Mouse (Mus musculus): ENCODE data around the gene Nxf1. TPM values are rescaled to one million over a fixed set of nuclear protein-coding genes. Genes with fewer than 3 reads are reported as not detected.

Nxf1 gene
- total RNA-seq, 2 experiments from 2014 or later = 37.8 to 41.5 TPM

DNA sequence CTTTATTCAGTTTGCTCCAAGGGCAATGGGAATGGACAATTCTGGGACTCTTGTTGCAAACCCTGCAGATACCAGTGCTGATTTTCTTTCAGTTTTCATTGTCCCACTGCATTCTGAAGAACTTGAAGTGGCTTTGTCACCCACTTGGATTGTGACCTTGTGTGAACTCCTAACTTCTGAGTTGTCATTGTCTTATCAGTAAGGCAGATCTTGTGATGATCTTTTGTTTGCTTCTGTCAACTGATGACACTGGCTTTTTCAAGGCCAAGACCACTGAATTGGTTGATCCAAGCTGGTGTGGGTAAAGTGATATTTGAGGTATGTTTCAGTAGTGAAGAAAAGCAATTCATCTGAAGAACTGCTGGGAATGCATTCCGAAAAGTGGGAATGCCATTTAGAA is 11.5 kb upstream of the Nxf1 start:
- no peak for DNase-seq
- no peak overlapping the region for H3K27ac ChIP-seq
- intact Hi-C loops (cut with DNase I) = no loop called here
- no peak for TF ChIP-seq CTCF (IDR thresholded peaks at IDR 0.05)
- H3K4me3 ChIP-seq = no peak overlapping the region

DNA sequence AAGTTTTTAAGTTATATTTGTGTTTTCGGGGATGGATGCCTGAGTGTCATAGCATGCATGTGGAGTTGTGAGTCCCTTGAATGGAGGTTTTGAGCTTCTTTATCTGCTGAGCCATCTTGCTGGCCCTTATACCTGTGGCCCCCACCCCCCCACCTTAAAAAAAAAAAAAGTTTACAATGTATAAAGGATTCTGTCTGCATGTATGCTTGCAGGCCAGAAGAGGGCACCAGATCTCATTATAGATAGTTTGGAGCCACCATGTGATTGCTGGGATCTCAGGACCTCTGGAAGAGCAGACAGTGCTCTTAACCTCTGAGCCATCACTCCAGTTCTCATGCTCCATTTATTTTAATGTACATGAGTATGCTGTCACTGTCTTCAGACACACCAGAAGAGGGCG is 9.5 kb upstream of the Nxf1 start:
- Histone ChIP-seq H3K4me3 (no peak overlapping the region), H3K27ac (no peak overlapping the region)
- no peak for DNase-seq
- peak; percentile 44; the same call in 1 of the 2 replicates for TF ChIP-seq CTCF (IDR thresholded peaks at IDR 0.05)
- intact Hi-C loops (cut with DNase I) = no loop called here

DNA sequence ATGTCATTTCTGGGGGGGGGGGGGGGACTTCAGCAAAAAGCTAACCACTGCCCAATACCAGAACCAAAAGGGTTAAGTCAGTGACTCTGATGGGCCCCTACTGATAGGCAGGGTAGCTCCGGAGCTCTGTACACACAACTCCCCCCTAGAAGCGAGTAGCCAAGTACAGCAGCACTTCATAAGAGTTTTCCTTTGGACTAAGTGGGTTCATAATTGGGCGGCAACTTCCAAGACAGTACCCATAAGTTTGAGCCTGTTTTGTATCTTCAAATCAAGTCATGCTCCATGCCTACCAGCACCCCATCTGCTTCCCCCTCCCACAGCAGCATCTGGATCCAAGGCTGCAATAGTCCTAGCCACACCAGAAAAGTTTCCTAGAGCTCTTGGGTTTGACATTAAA is 1.2 kb upstream of the Nxf1 start:
- DNase-seq = no peak
- no peak for TF ChIP-seq CTCF (IDR thresholded peaks at IDR 0.05)
- Histone ChIP-seq H3K4me3 (peak overlapping the region; percentile 84), H3K27ac (no peak overlapping the region; the same call in 1 of the 2 replicates)
- intact Hi-C loops (cut with DNase I) = loop anchor here (2.0 kb wide), 1 partner anchor 15 kb away; the partner anchor contains the start of genes 1700092M07Rik and Stx5a

DNA sequence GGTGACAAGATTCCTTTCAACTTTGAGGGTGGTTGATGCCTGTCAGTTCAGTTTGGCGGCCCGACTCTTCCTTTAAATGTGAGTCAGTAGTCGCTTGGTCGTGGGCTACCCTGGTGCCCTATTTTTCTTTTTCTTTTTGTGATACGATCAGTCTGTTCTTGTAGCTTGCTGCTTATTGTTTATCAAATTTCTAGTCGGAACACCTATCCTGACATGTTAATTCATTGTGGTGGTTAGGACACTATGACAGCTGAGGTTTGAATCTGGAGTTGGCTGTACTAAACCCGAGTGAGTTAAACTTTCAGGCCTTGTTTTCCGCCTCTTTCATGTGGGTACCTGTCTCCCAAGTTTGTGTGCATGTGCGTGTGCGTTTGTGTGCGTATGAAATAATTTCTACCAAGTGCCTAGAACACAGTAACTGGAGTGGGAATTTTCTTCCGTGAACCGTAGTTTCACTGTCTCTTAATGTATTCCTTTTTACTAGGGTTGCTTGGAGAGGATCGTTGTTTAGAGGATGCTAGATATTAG is 662 bp downstream of the Nxf1 start:
- Histone ChIP-seq H3K27ac (peak overlapping the region; percentile 97), H3K4me3 (peak overlapping the region; percentile 84)
- intact Hi-C loops (cut with DNase I) = loop anchor here (2.0 kb wide), 1 partner anchor 17 kb away; the partner anchor contains the start of genes 1700092M07Rik and Stx5a
- DNase-seq = no peak
- TF ChIP-seq CTCF (IDR thresholded peaks at IDR 0.05) = no peak

DNA sequence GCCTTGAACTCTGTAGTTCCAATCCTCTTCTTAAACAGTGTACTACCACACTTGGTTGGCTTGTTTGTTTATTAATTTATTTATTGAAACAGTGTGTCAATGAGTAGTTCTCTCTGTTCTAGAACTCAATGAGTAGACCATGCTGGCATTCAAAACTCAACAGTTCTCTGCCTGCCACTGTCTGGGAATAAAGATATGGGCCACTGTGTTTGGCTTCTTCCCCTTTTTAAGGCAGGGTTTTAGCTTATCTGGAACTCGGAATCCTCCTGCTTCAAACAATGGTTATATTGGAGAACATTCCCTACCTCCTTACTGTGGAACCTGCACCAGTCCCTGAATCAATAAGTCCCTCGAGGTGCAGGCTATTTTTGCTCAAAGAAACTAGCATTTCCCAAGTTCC is 2.0 kb downstream of the Nxf1 start:
- DNase-seq = no peak
- Histone ChIP-seq H3K27ac (no peak overlapping the region), H3K4me3 (no peak overlapping the region)
- no peak for TF ChIP-seq CTCF (IDR thresholded peaks at IDR 0.05)
- intact Hi-C loops (cut with DNase I) = no loop called here

DNA sequence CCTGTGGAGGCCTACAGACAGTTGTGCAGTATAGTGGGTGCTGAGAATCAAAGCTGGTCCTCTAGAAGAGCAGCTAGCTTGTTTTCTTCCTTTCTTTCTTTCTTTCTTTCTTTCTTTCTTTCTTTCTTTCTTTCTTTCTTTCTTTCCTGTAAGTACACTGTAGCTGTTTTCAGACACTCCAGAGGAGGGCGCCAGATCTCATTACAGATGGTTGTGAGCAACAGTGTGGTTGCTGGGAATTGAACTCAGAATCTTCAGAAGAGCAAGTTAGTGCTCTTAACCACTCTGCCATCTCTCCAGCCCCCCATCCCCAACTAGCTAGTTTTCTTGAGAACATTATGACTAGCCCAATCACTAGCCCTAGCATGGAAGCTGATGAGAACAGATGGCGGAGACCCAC is 3.9 kb downstream of the Nxf1 start:
- no peak overlapping the region for H3K27ac ChIP-seq
- peak; percentile 24; the same call in 1 of the 2 replicates for TF ChIP-seq CTCF (IDR thresholded peaks at IDR 0.05)
- no peak for DNase-seq
- no peak overlapping the region for H3K4me3 ChIP-seq
- intact Hi-C loops (cut with DNase I) = no loop called here

DNA sequence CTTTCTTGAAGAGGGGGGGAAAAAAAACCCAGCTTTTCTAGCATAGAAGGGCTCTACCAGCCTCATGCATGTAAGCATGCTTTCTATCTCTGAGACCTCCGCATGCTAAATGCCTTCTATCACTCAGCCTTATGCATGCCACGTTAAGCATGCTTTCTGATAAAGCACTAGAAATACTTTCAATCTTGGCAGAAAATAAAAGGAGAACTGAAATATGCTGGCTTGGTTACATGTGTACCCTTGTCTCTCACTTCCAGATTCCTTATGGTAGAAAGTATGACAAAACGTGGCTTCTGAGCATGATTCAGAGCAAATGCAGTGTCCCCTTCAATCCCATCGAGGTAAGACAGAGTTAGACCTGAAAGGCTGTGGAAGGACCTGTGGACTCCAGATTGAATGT is 6.4 kb downstream of the Nxf1 start:
- no peak overlapping the region for H3K4me3 ChIP-seq
- DNase-seq = no peak
- intact Hi-C loops (cut with DNase I) = no loop called here
- H3K27ac ChIP-seq = no peak overlapping the region
- no peak for TF ChIP-seq CTCF (IDR thresholded peaks at IDR 0.05)

DNA sequence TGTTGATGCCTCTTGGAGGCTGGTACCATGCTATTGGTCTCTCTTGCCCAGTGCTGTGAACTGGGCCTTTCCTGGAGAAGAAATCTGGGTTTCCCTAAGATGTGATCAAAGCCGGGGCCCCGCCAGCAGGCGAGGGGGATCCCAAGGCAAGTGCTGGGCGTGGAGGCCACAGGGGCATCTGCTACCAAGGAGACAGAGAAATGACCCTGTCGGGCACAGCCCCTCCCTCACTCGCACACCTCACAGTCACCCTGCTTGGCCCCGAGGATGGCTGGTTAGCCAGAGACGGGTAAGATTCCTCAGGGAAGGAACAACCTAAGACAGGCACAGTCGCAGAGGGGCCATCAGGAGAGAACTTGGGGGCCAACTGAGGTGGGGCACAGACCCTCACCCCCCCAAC is 8.7 kb downstream of the Nxf1 start:
- Histone ChIP-seq H3K4me3 (no peak overlapping the region), H3K27ac (no peak overlapping the region)
- DNase-seq = no peak
- TF ChIP-seq CTCF (IDR thresholded peaks at IDR 0.05) = no peak
- intact Hi-C loops (cut with DNase I) = no loop called here

DNA sequence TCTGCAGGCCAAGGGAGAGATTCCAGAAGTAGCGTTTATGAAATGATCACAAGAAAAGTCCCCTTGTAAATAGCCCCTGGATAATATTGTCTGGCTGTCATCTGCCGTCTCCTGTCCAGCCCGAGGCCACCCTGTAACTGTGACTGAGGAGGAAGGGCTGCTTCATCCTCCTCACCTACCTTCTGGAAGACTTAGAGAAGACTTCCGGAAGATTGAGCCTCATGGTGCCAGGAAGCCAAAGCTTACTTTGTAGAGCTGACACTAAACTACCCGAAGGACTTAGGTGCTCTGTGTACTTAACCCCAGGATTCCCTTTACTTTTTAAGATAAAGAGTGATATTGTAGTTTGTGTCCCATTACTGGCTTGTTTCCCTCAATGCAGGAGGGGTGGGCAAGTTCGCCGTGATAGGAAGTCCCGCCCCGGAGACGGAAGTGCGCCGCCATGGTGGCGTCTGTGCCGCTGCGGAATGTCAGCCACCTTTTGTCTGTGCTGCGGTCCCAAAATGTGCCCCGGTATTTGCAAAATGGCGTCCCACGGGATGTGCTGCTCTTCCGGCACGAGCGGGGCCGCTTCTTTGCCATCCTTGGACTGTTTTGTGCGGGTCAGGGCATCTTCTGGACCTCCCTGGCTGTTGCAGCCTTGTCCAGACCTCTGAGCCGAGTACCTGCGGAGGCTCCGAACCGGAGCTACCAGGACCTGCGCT is 13.8 kb downstream of the Nxf1 start, which contains the start of gene Tmem223:
Gene Tmem223, plus strand, starts transcription at position 430 of the 704 bp plus-strand sequence.
- peak; percentile 88 for DNase-seq
- peak; percentile 15; the same call in 1 of the 2 replicates for TF ChIP-seq CTCF (IDR thresholded peaks at IDR 0.05)
- intact Hi-C loops (cut with DNase I) = no loop called here
- Histone ChIP-seq H3K4me3 (peak within 1 kb of the TSS; percentile 76), H3K27ac (peak within 1 kb of the TSS; percentile 90)

DNA sequence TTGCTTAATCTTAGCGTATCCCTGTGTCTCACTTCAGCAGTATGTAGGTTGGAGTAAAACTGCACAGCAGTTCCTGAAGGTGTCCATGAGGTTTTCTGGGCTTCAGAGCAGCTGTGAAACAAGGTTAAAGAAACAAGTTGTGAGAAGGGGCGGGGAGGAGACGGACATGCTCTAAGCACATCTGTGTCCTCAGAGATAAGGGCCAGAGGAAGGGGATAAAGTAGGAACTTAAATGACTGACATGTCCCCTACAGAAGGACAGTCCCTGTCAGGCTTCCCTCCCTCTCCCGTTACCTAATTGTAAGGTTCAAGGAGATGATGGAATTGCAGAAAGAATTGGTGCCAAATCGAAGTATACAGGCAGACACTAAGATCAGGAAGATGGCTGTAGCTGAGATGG is 16.1 kb downstream of the Nxf1 start:
- intact Hi-C loops (cut with DNase I) = no loop called here
- no peak for DNase-seq
- no peak overlapping the region for H3K27ac ChIP-seq
- TF ChIP-seq CTCF (IDR thresholded peaks at IDR 0.05) = no peak
- H3K4me3 ChIP-seq = peak overlapping the region; percentile 83

DNA sequence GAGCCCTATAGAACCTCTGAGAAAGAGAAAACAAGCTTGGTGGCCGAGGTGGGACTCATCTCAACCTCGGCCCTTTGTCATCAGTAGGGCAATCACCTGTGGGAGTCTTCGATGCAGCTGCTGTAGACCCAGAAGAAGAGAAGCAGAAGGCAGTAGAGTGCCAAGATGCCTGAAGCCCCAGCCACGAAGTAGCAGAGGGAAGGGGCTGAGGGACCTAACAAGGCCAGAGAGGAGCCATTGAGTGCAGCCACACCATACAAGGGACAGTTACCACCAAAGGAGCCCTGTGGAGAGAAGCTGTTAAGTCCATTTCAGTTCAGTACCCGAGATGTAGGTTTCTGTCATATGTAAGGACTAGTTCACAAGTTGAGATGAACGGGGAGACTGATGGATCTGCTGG is 16.5 kb downstream of the Nxf1 start:
- Histone ChIP-seq H3K4me3 (peak overlapping the region; percentile 83), H3K27ac (peak overlapping the region; percentile 97; the same call in 1 of the 2 replicates)
- TF ChIP-seq CTCF (IDR thresholded peaks at IDR 0.05) = no peak
- no peak for DNase-seq
- intact Hi-C loops (cut with DNase I) = no loop called here

DNA sequence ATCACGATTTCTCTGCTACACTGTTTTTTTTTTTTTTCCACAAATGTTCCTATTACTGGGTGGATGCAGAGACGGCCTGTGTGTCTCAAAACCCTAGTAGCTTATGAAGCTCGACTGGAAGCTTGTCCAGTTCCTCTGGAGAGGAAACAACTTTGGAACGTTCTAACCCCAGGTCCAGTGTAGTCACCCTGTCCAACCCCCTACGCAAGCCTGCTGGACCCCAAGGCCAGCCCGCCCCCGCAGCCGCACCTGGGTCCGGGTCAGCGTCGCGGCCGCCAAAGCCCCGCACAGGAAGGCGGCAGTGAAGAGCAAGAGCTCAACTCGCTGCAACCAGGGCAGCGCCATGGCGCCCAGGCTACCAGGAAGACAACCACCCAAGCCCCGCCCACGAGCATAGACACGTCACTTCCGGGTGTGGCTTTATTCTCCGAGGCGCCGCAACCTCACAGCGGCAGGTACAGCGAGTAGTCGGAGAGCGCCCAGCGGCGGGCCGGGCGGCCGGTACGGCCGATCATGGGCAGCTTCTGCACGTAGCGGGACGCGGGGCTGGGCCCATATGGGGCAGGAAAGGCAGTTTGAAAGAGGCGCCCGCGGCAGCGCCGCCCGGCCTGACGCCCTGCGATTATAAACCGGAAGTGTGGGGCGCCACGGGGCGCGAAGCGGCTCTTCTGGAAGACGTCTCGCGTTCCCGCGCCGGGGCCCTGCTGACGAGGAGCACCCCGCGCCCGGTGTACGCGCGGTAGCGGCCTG is 17.4 kb downstream of the Nxf1 start, which contains the start of gene Tmem179b:
Gene Tmem179b, minus strand, starts transcription at position 382 of the 750 bp plus-strand sequence.
- peak; percentile 30; the same call in 1 of the 2 replicates for TF ChIP-seq CTCF (IDR thresholded peaks at IDR 0.05)

DNA sequence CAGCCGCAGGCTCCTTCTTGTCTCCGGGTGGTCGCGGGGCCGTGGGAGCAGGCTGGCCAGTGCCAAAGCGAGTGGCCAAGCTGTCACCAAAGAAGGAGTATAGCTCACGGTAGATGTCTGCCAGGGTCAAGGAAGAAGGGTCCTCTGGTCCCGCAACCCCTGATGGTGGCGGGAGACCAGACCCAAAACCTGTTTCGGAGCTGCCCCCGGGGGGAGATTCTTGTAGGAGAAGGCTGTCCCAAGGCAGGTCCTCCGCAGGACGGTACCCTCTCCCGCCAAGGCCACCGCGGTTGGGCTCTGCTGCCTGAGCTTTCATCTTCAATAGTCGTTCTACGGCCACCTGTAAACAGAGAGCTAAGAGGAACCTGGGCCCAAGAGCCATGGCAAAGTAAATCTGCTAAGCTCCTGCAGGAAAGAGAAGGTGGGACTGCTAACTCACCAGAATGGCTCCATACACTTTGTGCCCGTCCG is 18.1 kb downstream of the Nxf1 start:
- intact Hi-C loops (cut with DNase I) = no loop called here
- Histone ChIP-seq H3K4me3 (peak overlapping the region; percentile 83), H3K27ac (peak overlapping the region; percentile 97)
- DNase-seq = no peak
- no peak for TF ChIP-seq CTCF (IDR thresholded peaks at IDR 0.05)

More for the DNA sequence above, 17.4 kb downstream of the Nxf1 start, which contains the start of gene Tmem179b:
- Histone ChIP-seq H3K27ac (peak within 1 kb of the TSS; percentile 97), H3K4me3 (peak within 1 kb of the TSS; percentile 83)
- DNase-seq = peak; percentile 97
- intact Hi-C loops (cut with DNase I) = no loop called here
